Mouse (Mus musculus): ENCODE data around the gene Acad12.
"Not testable (repeated sequence)": the region's sequence is repeated elsewhere in the genome, so short reads cannot be mapped to it uniquely, and the experiment has no call there.

The Acad12 gene

GRCm38 (mm10) chr5:121618592-121619513 is at the start of gene Acad12:
Gene Acad12, minus strand, starts transcription at chr5:121618938.
- DNase-seq (ENCODE audit: low spot score in 2 of 2) = peak; percentile 70 to 75

DNA sequence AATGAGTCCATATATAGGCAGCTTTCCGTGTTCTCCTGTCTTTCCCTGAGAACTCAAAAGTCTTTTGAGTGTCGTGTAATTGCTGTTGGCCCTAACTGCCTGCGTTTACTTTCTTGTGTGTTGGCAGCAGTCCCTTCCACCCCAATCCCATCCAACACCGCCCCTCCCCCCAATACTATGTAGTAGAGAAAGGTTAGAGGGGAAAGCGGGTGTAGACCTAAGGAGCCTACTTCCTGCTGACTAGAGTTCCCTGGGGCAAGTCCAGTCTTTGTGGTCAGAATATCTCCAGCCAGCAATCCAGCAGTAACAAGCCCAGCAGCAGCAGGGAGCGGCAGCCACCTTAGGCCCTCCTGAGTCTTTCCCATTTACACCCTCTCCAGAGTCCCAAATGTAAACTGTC is 49.7 kb upstream of the Acad12 start:
- no peak for DNase-seq (ENCODE audit: low spot score in 2 of 2)

- DNase-seq (ENCODE audit: low spot score in 2 of 2) = no peak
Observed at GRCm38 (mm10) chr5:121667067-121667466, 48.3 kb upstream of the Acad12 start.

DNA sequence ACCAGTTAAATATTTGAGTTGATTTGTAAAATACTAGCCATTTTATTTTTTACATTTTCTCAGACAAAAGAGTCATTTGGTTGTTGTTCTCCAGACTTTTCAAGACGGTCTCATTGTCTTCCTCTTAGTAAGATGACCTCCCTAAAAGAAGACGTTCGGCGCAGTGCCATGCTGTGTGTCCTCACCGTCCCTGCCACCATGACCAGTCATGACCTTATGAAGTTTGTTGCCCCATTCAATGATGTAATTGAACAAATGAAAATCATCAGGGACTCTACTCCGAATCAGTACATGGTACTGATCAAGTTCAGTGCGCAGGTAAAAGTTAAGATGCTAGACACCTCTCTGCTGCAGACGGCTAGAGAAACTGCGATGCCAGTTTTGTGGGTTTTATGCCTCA is 46.2 kb upstream of the Acad12 start:
- DNase-seq (ENCODE audit: low spot score in 2 of 2) = no peak

DNA sequence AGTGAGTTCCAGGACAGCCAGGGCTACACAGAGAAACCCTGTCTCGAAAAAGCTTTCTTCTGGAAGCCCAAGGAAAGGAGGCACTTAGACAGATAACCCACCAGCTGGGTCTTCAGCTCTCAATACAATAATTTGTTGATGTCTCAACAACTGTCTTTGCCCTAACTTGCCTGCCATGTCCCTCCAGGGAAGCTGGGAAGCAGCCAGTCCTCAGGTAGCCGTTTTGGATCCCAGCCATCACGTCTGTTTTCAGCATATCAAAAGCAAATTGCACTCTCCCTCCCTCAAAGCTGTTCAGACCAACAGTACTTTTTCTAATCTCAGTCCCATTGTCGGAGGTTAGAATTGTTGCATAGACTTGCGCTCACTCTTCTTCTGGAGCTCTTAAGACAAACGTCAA is 45.3 kb upstream of the Acad12 start:
- no peak for DNase-seq (ENCODE audit: low spot score in 2 of 2)

- no peak for DNase-seq (ENCODE audit: low spot score in 2 of 2)
Observed at GRCm38 (mm10) chr5:121663456-121663855, 44.7 kb upstream of the Acad12 start.

GRCm38 (mm10) chr5:121661494-121661893 is 42.8 kb upstream of the Acad12 start:
- DNase-seq (ENCODE audit: low spot score in 2 of 2) = no peak

DNA sequence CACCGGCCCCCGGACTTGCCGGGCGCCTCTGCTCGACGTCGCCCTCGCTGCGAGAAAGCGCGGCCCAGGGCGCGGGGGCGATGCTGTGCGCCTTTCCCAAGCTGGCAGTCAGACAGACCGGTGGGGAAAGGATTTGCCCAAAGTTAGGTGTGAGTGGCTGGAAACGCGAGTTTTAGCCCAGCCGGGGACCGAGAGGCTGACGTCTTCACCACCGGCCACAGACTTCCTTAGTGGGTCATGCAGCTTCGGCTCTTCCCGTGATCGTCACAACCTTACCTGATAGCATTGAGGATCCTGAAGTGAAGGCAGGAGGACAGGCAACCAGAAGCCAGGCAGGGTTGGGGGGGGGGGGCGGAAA is 42.1 kb upstream of the Acad12 start:
- peak; percentile 47 to 56 for DNase-seq (ENCODE audit: low spot score in 2 of 2)

DNA sequence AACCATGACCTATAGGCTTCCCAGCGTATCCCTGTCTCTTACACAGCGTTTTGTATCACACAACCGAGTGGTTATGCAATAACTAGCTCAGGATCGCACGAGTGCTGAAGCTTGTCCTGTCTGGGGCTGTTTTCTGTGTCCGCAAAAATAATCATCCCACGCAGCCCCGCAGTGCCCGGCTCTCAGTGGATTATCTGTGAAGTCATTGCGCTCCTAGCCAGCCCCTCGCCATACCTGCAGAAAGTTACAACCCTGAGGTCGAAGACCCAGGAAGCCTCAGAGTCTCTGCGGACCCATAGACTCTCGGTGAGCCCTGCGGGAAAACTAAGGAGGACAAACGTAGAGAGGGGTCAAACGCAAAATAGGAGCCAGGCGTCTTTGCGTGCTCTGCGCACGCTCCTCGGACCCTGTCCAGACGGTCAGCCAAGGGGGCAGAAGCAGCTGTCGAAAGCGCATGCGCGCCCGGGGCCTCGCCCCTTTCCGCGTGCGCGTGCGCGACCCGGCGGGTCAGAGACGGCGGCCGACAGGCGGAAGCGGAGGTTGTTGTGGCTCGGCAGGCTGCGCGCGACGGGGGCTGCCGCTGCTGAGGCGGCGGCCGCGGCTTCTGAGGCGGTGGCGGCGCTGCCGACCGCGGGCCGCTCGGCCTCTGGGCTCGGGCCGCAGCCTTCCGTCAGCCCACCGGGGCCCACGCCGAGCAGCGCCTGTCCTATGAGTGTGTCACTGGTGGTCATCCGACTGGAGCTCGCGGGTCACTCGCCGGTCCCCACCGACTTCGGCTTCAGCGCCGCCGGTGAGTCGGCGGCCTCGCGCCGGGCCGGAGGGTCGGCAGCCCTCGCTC is 41.5 kb upstream of the Acad12 start, which contains the start of the genes Acad10 and Brap:
Acad10 (minus strand) TSS at position 456 of the 838 bp plus-strand sequence.
Brap (plus strand) TSS at position 505 of the 838 bp plus-strand sequence.
- DNase-seq (ENCODE audit: low spot score in 2 of 2) = peak; percentile 92 to 94

- not testable (repeated sequence) for DNase-seq (ENCODE audit: low spot score in 2 of 2)
Observed at GRCm38 (mm10) chr5:121657656-121658055, 38.9 kb upstream of the Acad12 start.

- not testable (repeated sequence) for DNase-seq (ENCODE audit: low spot score in 2 of 2)
Observed at GRCm38 (mm10) chr5:121656866-121657265, 38.1 kb upstream of the Acad12 start.

DNA sequence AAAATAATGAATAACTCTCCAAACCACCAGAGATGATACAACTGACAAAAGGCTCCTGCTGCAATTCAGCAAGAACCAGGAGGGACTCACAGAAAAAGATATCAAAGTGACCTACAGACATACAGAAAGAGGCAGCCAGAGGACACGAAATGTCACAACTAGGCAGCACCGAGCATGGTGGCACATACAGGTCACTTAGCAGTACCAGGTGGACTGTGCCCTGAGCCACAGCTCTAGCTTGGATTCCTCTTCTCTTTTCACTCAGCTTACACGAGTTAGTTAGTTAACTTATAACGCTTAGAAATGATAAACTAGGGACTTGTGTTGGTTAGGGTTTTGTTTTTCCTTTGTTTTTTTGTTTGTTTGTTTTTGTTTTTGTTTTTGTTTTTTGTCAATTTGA is 35.8 kb upstream of the Acad12 start:
- no peak for DNase-seq (ENCODE audit: low spot score in 2 of 2)

- no peak for DNase-seq (ENCODE audit: low spot score in 2 of 2)
Observed at GRCm38 (mm10) chr5:121649134-121649533, 30.4 kb upstream of the Acad12 start.

DNA sequence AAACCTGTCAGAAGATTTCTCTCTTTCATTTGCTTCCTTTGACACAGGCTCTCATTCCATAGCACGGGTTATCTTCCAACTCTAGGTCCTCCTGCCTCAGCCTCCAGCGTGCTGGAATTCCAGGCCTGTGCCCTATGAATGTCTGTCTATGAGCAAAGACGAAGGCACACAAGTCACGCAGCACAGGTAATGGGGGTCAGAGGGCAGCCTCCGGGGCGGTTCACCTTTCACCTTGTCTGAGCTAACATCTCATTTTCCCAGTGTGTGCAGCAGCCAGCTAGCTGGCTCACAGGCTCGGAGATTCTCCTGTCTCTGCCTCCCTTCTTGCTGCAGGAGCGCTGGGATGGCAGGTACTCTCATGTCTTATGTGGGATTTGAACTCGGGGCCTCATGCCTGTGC is 20.9 kb upstream of the Acad12 start:
- no peak for DNase-seq (ENCODE audit: low spot score in 2 of 2)

- DNase-seq (ENCODE audit: low spot score in 2 of 2) = no peak
Observed at GRCm38 (mm10) chr5:121637296-121637695, 18.6 kb upstream of the Acad12 start.

- no peak for DNase-seq (ENCODE audit: low spot score in 2 of 2)
Observed at GRCm38 (mm10) chr5:121634668-121635067, 15.9 kb upstream of the Acad12 start.

DNA sequence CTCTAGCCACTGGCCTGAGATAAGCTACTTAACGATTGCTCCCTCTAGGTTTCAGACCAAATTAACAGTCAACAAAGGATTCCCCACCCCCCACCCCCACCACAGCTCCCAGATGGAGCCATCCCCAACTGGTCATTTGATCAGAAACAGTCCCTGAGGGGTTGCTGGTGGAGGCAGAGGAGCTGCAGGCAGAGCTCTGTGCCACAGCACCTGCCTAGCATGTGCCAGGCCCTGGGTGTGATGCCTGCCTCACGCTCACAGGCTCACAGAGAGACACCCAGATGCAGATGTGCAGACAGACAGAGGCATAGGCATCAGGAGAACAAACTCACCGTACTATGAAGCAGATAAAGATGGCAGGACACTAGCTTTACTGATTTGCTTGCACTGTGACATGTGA is 14.1 kb upstream of the Acad12 start:
- no peak for DNase-seq (ENCODE audit: low spot score in 2 of 2)

DNA sequence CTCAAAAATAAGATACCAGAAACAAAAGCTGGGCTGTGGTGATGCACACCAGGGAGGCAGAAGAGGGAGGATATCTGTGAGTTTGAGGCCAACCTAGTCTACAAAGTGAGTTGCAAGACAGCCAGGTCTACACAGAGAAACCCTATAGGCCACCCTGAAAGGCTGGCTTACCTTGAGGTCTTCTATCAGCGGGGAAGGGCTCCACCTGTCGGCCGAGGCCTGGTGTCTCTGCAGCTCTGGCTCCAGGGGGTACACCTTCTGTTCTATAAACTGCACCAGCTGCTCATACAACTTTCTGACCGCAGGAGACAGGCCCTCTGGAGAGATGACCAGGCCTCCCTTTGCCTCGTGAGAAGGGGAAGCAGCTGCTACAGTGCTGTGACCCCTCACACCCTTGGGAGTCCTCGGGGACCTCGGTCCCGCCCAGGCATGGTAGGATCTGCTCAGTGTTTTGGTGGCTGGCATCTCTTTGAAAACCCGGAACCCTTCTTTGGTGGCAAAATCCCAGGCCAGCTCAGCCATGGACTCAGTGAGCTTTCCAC is 12.4 kb upstream of the Acad12 start:
- DNase-seq (ENCODE audit: low spot score in 2 of 2) = not testable (repeated sequence)

DNA sequence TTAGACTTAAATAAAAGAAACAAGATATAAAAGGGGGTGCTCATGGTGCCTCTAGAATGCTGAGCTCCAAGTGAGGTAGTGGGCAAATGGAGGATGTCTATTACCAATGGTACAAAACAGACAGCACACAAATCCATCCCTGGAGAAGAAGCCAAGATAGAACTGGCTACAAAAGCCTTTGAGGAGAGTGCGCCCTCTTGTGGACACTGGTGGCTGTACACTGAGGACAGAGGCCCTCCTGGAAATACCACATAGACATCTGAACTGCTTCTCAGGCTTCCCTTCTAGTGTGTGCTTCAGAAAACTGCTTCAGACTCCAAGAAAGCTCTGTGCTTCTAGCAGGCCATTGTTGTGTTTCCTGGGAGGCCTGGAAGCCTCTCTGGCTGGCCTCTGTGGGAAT is 9.1 kb upstream of the Acad12 start:
- DNase-seq (ENCODE audit: low spot score in 2 of 2) = peak; percentile 71 to 80

DNA sequence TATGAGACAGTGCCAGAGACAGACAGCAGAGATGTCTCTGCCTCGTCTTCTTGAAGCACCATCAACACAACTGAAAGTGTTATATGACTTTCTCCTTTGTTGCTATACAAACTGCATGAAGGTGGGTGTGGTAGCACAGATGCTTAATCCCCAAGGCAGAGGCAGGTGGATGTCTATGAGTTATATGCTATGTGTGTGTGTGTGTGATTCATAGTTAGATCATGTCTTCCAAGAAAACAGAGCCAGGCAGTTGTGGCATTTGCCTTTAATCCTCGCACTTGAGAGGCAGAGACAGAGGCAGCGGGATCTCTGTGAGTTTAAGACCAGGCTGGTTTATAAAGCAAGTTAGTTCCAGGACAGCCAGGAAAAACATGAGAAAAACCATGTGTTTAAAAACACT is 4.5 kb upstream of the Acad12 start:
- no peak for DNase-seq (ENCODE audit: low spot score in 2 of 2)

- no peak for DNase-seq (ENCODE audit: low spot score in 2 of 2)
Observed at GRCm38 (mm10) chr5:121621102-121621501, 2.4 kb upstream of the Acad12 start.

- DNase-seq (ENCODE audit: low spot score in 2 of 2) = not testable (repeated sequence)
Observed at GRCm38 (mm10) chr5:121614921-121615320, 3.8 kb downstream of the Acad12 start.

Data from right cerebral cortex, adult 2 months (tissue).